30 mouse cellular contexts compared by ENCODE assay signal in genomic region chr13:97216196-97216595, GRCm38 (mm10). TPM values are rescaled to one million over a fixed set of nuclear protein-coding genes. Genes with fewer than 3 reads are reported as not detected.
DNase-seq lines count a peak whose midpoint lies in the region; ATAC-seq and TF ChIP-seq lines count a peak whose summit lies in the region.
"Had no signal": no experiment of that assay in that cellular context is flagged by ENCODE, and none has a peak within 500 bp of the region (broad histone marks: within the 10 kb centered on the region; RNA-seq: fewer than 3 reads in every experiment).

No protein-coding gene starts in this region.

- TF ChIP-seq CTCF in midbrain, postnatal 0 days (IDR thresholded peaks at IDR 0.05), result no peak
- no peak for TF ChIP-seq CTCF in heart, adult 2 months (IDR thresholded peaks at IDR 0.05)

- DNase-seq in midbrain, embryonic 14.5 days, result no peak
- DNase-seq in midbrain, postnatal 0 days (ENCODE audit: low spot score), result no peak
- DNase-seq in Muller cell, postnatal 12 days (ENCODE audit: inconsistent ontology term), result no peak
- DNase-seq in embryo, embryonic 10.5 days (ENCODE audit: low spot score), result no peak
- no peak for DNase-seq in heart, adult 2 months
- DNase-seq: adrenal gland, adult 2 months; adrenal gland, postnatal 14 days; cerebellum, adult 11 months; cerebellum, adult 2 months; cerebellum, adult 9-11 months; cerebellum, postnatal 25 days; embryo, embryonic 11 days; gastrocnemius, adult 2 months; gastrocnemius, postnatal 14 days; heart, adult 11 months; heart, postnatal 10 days; heart, postnatal 36 days had no signal

- no peak overlapping the region for H3K4me2 ChIP-seq in forebrain, embryonic 12.5 days
- H3K4me2 ChIP-seq in forebrain, embryonic 16.5 days (ENCODE audit: low read length), result no peak overlapping the region
- no peak overlapping the region for H3K4me2 ChIP-seq in midbrain, embryonic 14.5 days (ENCODE audit: low read length)
- H3K4me2 ChIP-seq in midbrain, postnatal 0 days (ENCODE audit: low read depth, low read length, poor library complexity, severe bottlenecking), result no peak overlapping the region
- peak overlapping the region; percentile 9 for H3K4me2 ChIP-seq in limb, embryonic 12.5 days
- H3K4me2 ChIP-seq: embryonic facial prominence, embryonic 13.5 days; heart, embryonic 12.5 days; heart, embryonic 15.5 days; hindbrain, embryonic 13.5 days had no signal

- no peak for ATAC-seq in forebrain, embryonic 12.5 days (ENCODE audit: low FRiP score)
- ATAC-seq in forebrain, embryonic 16.5 days, result no peak
- ATAC-seq in midbrain, embryonic 14.5 days (ENCODE audit: low FRiP score, low TSS enrichment), result no peak
- no peak for ATAC-seq in midbrain, postnatal 0 days (ENCODE audit: low FRiP score)
- peak; percentile 72 for ATAC-seq in limb, embryonic 12.5 days (ENCODE audit: insufficient number of reproducible peaks, insufficient read depth, low FRiP score, low TSS enrichment, low read depth)
- ATAC-seq: hindbrain, embryonic 16.5 days; inflammation-experienced regulatory T-cells, adult 6 months; Patski had no signal

- 0 out of 2 replicates have a peak overlapping the region, but pooled peaks have one; percentile 6 for H3K27ac ChIP-seq in forebrain, embryonic 12.5 days
- H3K27ac ChIP-seq in forebrain, embryonic 16.5 days (ENCODE audit: low read length), result no peak overlapping the region
- H3K27ac ChIP-seq in midbrain, embryonic 14.5 days (replicated peaks; ENCODE audit: low read depth, low read length), result 0 out of 2 replicates have a peak overlapping the region, but pooled peaks have one; percentile 32
- H3K27ac ChIP-seq in midbrain, postnatal 0 days (ENCODE audit: low read depth, low read length), result no peak overlapping the region
- H3K27ac ChIP-seq in limb, embryonic 12.5 days, result peak overlapping the region; percentile 72; the same call in 1 of the 2 replicates
- no peak overlapping the region for H3K27ac ChIP-seq in heart, adult 2 months
- H3K27ac ChIP-seq: embryonic facial prominence, embryonic 10.5 days; embryonic facial prominence, embryonic 13.5 days; forebrain, embryonic 10.5 days; gastrocnemius, adult 2 months; heart, embryonic 15.5 days; hindbrain, embryonic 13.5 days had no signal

- intact Hi-C loops in heart, adult 2 months (cut with DNase I), result no loop called here

- no peak overlapping the region for H3K9ac ChIP-seq in forebrain, embryonic 12.5 days
- no peak overlapping the region for H3K9ac ChIP-seq in forebrain, embryonic 16.5 days (replicated peaks; ENCODE audit: low read depth, low read length)
- no peak overlapping the region for H3K9ac ChIP-seq in midbrain, embryonic 14.5 days (replicated peaks; ENCODE audit: low read length)
- no peak overlapping the region for H3K9ac ChIP-seq in midbrain, postnatal 0 days (replicated peaks; ENCODE audit: low read length, poor library complexity, severe bottlenecking)
- H3K9ac ChIP-seq in limb, embryonic 12.5 days (replicated peaks), result no peak overlapping the region
- H3K9ac ChIP-seq in heart, adult 2 months (ENCODE audit: low read depth, low read length), result no peak overlapping the region
- H3K9ac ChIP-seq: embryonic facial prominence, embryonic 13.5 days; heart, embryonic 12.5 days; heart, embryonic 15.5 days; hindbrain, embryonic 13.5 days had no signal

- peaks cover 21% of the 10 kb centered on the region for H3K4me1 ChIP-seq in forebrain, embryonic 12.5 days
- H3K4me1 ChIP-seq in forebrain, embryonic 16.5 days (replicated peaks; ENCODE audit: control insufficient read depth, insufficient read depth, low read length), result no peaks in the 10 kb centered on the region; the same call in 1 of the 2 replicates
- no peaks in the 10 kb centered on the region for H3K4me1 ChIP-seq in midbrain, embryonic 14.5 days (ENCODE audit: control insufficient read depth, insufficient read depth, low read length)
- no peaks in the 10 kb centered on the region for H3K4me1 ChIP-seq in midbrain, postnatal 0 days (ENCODE audit: insufficient read depth, low read length)
- peaks cover 34% of the 10 kb centered on the region for H3K4me1 ChIP-seq in limb, embryonic 12.5 days (replicated peaks)
- H3K4me1 ChIP-seq in heart, adult 2 months (ENCODE audit: control insufficient read depth, insufficient read depth, low read length), result no peaks in the 10 kb centered on the region
- H3K4me1 ChIP-seq: heart, embryonic 12.5 days; heart, embryonic 15.5 days had no signal

- H3K9me3 ChIP-seq in forebrain, embryonic 12.5 days, result no peaks in the 10 kb centered on the region
- no peaks in the 10 kb centered on the region for H3K9me3 ChIP-seq in forebrain, embryonic 16.5 days (ENCODE audit: control insufficient read depth, low read length)
- no peaks in the 10 kb centered on the region for H3K9me3 ChIP-seq in midbrain, embryonic 14.5 days (ENCODE audit: control insufficient read depth, low read length)
- H3K9me3 ChIP-seq in midbrain, postnatal 0 days (ENCODE audit: low read length), result no peaks in the 10 kb centered on the region
- H3K9me3 ChIP-seq in limb, embryonic 12.5 days, result no peaks in the 10 kb centered on the region
- H3K9me3 ChIP-seq: embryonic facial prominence, embryonic 10.5 days; embryonic facial prominence, embryonic 13.5 days; forebrain, embryonic 10.5 days; heart, embryonic 12.5 days; heart, embryonic 15.5 days; hindbrain, embryonic 10.5 days; hindbrain, embryonic 13.5 days had no signal

- TF ChIP-seq POLR2A in heart, adult 2 months (IDR thresholded peaks at IDR 0.05; ENCODE audit: insufficient read depth, low read depth, low read length), result no peak

- no peak overlapping the region for H3K4me3 ChIP-seq in forebrain, embryonic 12.5 days (replicated peaks)
- no peak overlapping the region for H3K4me3 ChIP-seq in forebrain, embryonic 16.5 days (replicated peaks; ENCODE audit: low read length)
- no peak overlapping the region for H3K4me3 ChIP-seq in midbrain, embryonic 14.5 days (replicated peaks; ENCODE audit: low read depth, low read length)
- no peak overlapping the region for H3K4me3 ChIP-seq in midbrain, postnatal 0 days (ENCODE audit: low read depth, low read length)
- H3K4me3 ChIP-seq in limb, embryonic 12.5 days (replicated peaks), result no peak overlapping the region
- H3K4me3 ChIP-seq in heart, adult 2 months, result no peak overlapping the region
- H3K4me3 ChIP-seq: embryonic facial prominence, embryonic 10.5 days; embryonic facial prominence, embryonic 13.5 days; forebrain, embryonic 10.5 days; gastrocnemius, adult 2 months; heart, embryonic 12.5 days; heart, embryonic 15.5 days; hindbrain, embryonic 10.5 days; hindbrain, embryonic 13.5 days had no signal

- 75% methylated on average over 5 of the region's 5 CpGs for WGBS in forebrain, embryonic 12.5 days
- WGBS in forebrain, embryonic 16.5 days, result 76% methylated on average over 5 of the region's 5 CpGs
- 90% methylated on average over 5 of the region's 5 CpGs for WGBS in midbrain, embryonic 14.5 days
- 89% methylated on average over 5 of the region's 5 CpGs for WGBS in midbrain, postnatal 0 days
- WGBS in limb, embryonic 12.5 days, result 11% methylated on average over 5 of the region's 5 CpGs
- 71% methylated on average over 5 of the region's 5 CpGs for WGBS in heart, adult 2 months

- H3K79me2 ChIP-seq in heart, adult 2 months (replicated peaks; ENCODE audit: control insufficient read depth, insufficient read depth, low read length), result no peaks in the 10 kb centered on the region

- no peak for TF ChIP-seq EP300 in heart, adult 2 months (IDR thresholded peaks at IDR 0.05; ENCODE audit: insufficient read depth, low read depth, low read length)

- no peaks in the 10 kb centered on the region for H3K27me3 ChIP-seq in forebrain, embryonic 12.5 days
- H3K27me3 ChIP-seq in forebrain, embryonic 16.5 days (replicated peaks; ENCODE audit: control insufficient read depth, insufficient read depth, low read length), result no peaks in the 10 kb centered on the region
- H3K27me3 ChIP-seq in midbrain, embryonic 14.5 days (ENCODE audit: control insufficient read depth, insufficient read depth, low read length), result no peaks in the 10 kb centered on the region
- H3K27me3 ChIP-seq in midbrain, postnatal 0 days (ENCODE audit: insufficient read depth, low read length), result no peaks in the 10 kb centered on the region
- no peaks in the 10 kb centered on the region for H3K27me3 ChIP-seq in limb, embryonic 12.5 days
- H3K27me3 ChIP-seq in heart, adult 2 months (ENCODE audit: control insufficient read depth, insufficient read depth, low read length), result no peaks in the 10 kb centered on the region
- H3K27me3 ChIP-seq: embryonic facial prominence, embryonic 13.5 days; heart, embryonic 12.5 days; heart, embryonic 15.5 days; hindbrain, embryonic 13.5 days had no signal

- no peaks in the 10 kb centered on the region for H3K36me3 ChIP-seq in forebrain, embryonic 12.5 days (replicated peaks)
- no peaks in the 10 kb centered on the region for H3K36me3 ChIP-seq in forebrain, embryonic 16.5 days (ENCODE audit: control insufficient read depth, insufficient read depth)
- H3K36me3 ChIP-seq in midbrain, embryonic 14.5 days (ENCODE audit: control insufficient read depth, insufficient read depth, low read length), result no peaks in the 10 kb centered on the region
- no peaks in the 10 kb centered on the region for H3K36me3 ChIP-seq in midbrain, postnatal 0 days (ENCODE audit: insufficient read depth, low read length)
- H3K36me3 ChIP-seq in limb, embryonic 12.5 days, result no peaks in the 10 kb centered on the region
- no peaks in the 10 kb centered on the region for H3K36me3 ChIP-seq in heart, adult 2 months (ENCODE audit: control insufficient read depth, insufficient read depth, low read length)
- H3K36me3 ChIP-seq: embryonic facial prominence, embryonic 10.5 days; embryonic facial prominence, embryonic 13.5 days; forebrain, embryonic 10.5 days; heart, embryonic 12.5 days; heart, embryonic 15.5 days; hindbrain, embryonic 10.5 days; hindbrain, embryonic 13.5 days had no signal

RNA-seq across cellular contexts. Expression of gene Hexb, which starts 18.0 kb away (rescaled TPM):
- polyA plus RNA-seq in forebrain, embryonic 12.5 days (2016; fragmentation: Nextera tagmentation; extraction: Ambion mirVana), result 18.4 and 20.6 TPM in 2 replicates
- polyA plus RNA-seq in forebrain, embryonic 16.5 days (2015; fragmentation: Nextera tagmentation; extraction: Ambion mirVana), result 32.8 and 38.7 TPM in 2 replicates
- 32.4 and 38.7 TPM in 2 replicates for polyA plus RNA-seq in midbrain, embryonic 14.5 days (2014; fragmentation: Nextera tagmentation; extraction: Ambion mirVana)
- 55.1 and 70.5 TPM in 2 replicates for total RNA-seq in midbrain, postnatal 0 days (2014; rRNA removed)
- 57.7 and 59.7 TPM in 2 replicates for polyA plus RNA-seq in midbrain, postnatal 0 days (2015; fragmentation: Nextera tagmentation; extraction: Ambion mirVana)
- 26.5 and 28.4 TPM in 2 replicates for polyA plus RNA-seq in limb, embryonic 12.5 days (2016; fragmentation: Nextera tagmentation; extraction: Ambion mirVana)
- 10 to 100 TPM; 21.2 to 21.7 TPM for total RNA-seq in heart, adult 2 months (2021)
- 21.3 and 26.5 TPM in 2 replicates for polyA plus RNA-seq in heart, adult 2 months (2012; rRNA removed)

RNA-seq across cellular contexts. Expression of gene Enc1, which starts 24.7 kb away (rescaled TPM):
- 23.9 and 26.9 TPM in 2 replicates for polyA plus RNA-seq in forebrain, embryonic 12.5 days (2016; fragmentation: Nextera tagmentation; extraction: Ambion mirVana)
- 133 and 143 TPM in 2 replicates for polyA plus RNA-seq in forebrain, embryonic 16.5 days (2015; fragmentation: Nextera tagmentation; extraction: Ambion mirVana)
- 94.2 and 99.0 TPM in 2 replicates for polyA plus RNA-seq in midbrain, embryonic 14.5 days (2014; fragmentation: Nextera tagmentation; extraction: Ambion mirVana)
- 326 and 348 TPM in 2 replicates for total RNA-seq in midbrain, postnatal 0 days (2014; rRNA removed)
- polyA plus RNA-seq in midbrain, postnatal 0 days (2015; fragmentation: Nextera tagmentation; extraction: Ambion mirVana), result 54.0 and 54.2 TPM in 2 replicates
- polyA plus RNA-seq in limb, embryonic 12.5 days (2016; fragmentation: Nextera tagmentation; extraction: Ambion mirVana), result 5.8 and 6.8 TPM in 2 replicates
- total RNA-seq in heart, adult 2 months (2021), result 1 to 10 TPM; 7.7 to 10.0 TPM
- 5.2 and 6.3 TPM in 2 replicates for polyA plus RNA-seq in heart, adult 2 months (2012; rRNA removed)

Comparison
In these comparisons a context has a peak if more than half of its experiments do, and no peak if none do; other contexts are left out.
1. H3K27ac ChIP-seq: peak in forebrain, embryonic 12.5 days (single experiment), midbrain, embryonic 14.5 days (single experiment) and limb, embryonic 12.5 days (single experiment); none in forebrain, embryonic 16.5 days (single experiment), midbrain, postnatal 0 days (single experiment) and heart, adult 2 months (single experiment).